16 mouse cellular contexts compared by ENCODE assay signal in genomic region chr13:24825587-24825986, GRCm38 (mm10). TPM values are rescaled to one million over a fixed set of nuclear protein-coding genes. Genes with fewer than 3 reads are reported as not detected.
DNase-seq lines count a peak whose midpoint lies in the region; ATAC-seq and TF ChIP-seq lines count a peak whose summit lies in the region.
"Had no signal": no experiment of that assay in that cellular context is flagged by ENCODE, and none has a peak within 500 bp of the region (broad histone marks: within the 10 kb centered on the region; RNA-seq: fewer than 3 reads in every experiment).

No protein-coding gene starts in this region.

- H3K36me3 ChIP-seq in heart, embryonic 16.5 days (ENCODE audit: control insufficient read depth, insufficient read depth): 0 out of 2 replicates have a peak, but pooled peaks cover 3% of the 10 kb centered on the region
- H3K36me3 ChIP-seq in midbrain, embryonic 13.5 days: no peaks in the 10 kb centered on the region
- H3K36me3 ChIP-seq: limb, embryonic 15.5 days; neural tube, embryonic 15.5 days had no signal

- H3K9me3 ChIP-seq in heart, embryonic 16.5 days (replicated peaks; ENCODE audit: control insufficient read depth, low read length): no peaks in the 10 kb centered on the region
- H3K9me3 ChIP-seq in midbrain, embryonic 13.5 days: no peaks in the 10 kb centered on the region
- H3K9me3 ChIP-seq: limb, embryonic 15.5 days; neural tube, embryonic 15.5 days had no signal

- DNase-seq in gastrocnemius, adult 2 months: no peak
- DNase-seq in gastrocnemius, adult 18-20 months (ENCODE audit: low spot score): no peak
- DNase-seq in kidney, adult 9 months: peak; percentile 65
- no peak for DNase-seq in kidney, postnatal 4 days
- peak; percentile 74 for DNase-seq in adipocyte (ENCODE audit: low spot score)
- no peak for DNase-seq in ovary, postnatal 10 days (ENCODE audit: low spot score)
- DNase-seq: lung, embryonic 14.5 days; right cerebral cortex, adult 18-20 months; thymus, postnatal 4 days had no signal

- WGBS in heart, embryonic 16.5 days: 52% methylated on average over 4 of the region's 4 CpGs
- 89% methylated on average over 4 of the region's 4 CpGs for WGBS in midbrain, embryonic 13.5 days

- H3K9ac ChIP-seq in heart, embryonic 16.5 days (ENCODE audit: low read length): no peak overlapping the region
- no peak overlapping the region for H3K9ac ChIP-seq in midbrain, embryonic 13.5 days (replicated peaks)
- H3K9ac ChIP-seq: limb, embryonic 15.5 days; lung, embryonic 14.5 days; neural tube, embryonic 15.5 days had no signal

- H3K4me1 ChIP-seq in heart, embryonic 16.5 days (ENCODE audit: control insufficient read depth, insufficient read depth, low read length): peaks cover 30% of the 10 kb centered on the region
- H3K4me1 ChIP-seq in midbrain, embryonic 13.5 days (replicated peaks): peaks cover 2% of the 10 kb centered on the region; the same call in 1 of the 2 replicates

- no peak for TF ChIP-seq CTCF in gastrocnemius, adult 2 months (IDR thresholded peaks at IDR 0.05)

- ATAC-seq in heart, embryonic 16.5 days (replicated peaks; ENCODE audit: extremely low read depth, insufficient read depth, low FRiP score): peak; percentile 47; the same call in 1 of the 2 replicates
- no peak for ATAC-seq in midbrain, embryonic 13.5 days
- ATAC-seq: hindbrain, embryonic 16.5 days had no signal

- peak overlapping the region; percentile 65 for H3K27ac ChIP-seq in gastrocnemius, adult 2 months
- H3K27ac ChIP-seq in heart, embryonic 16.5 days (ENCODE audit: low read length): peak overlapping the region; percentile 70
- H3K27ac ChIP-seq in midbrain, embryonic 13.5 days: no peak overlapping the region
- H3K27ac ChIP-seq: limb, embryonic 15.5 days; neural tube, embryonic 15.5 days had no signal

- no peak overlapping the region for H3K4me3 ChIP-seq in gastrocnemius, adult 2 months
- no peak overlapping the region for H3K4me3 ChIP-seq in heart, embryonic 16.5 days (ENCODE audit: low read length)
- no peak overlapping the region for H3K4me3 ChIP-seq in midbrain, embryonic 13.5 days (replicated peaks)
- H3K4me3 ChIP-seq: limb, embryonic 15.5 days; neural tube, embryonic 15.5 days had no signal

- H3K4me2 ChIP-seq in heart, embryonic 16.5 days (ENCODE audit: low read depth, low read length): peak overlapping the region; percentile 35
- H3K4me2 ChIP-seq in midbrain, embryonic 13.5 days (replicated peaks): no peak overlapping the region
- H3K4me2 ChIP-seq: limb, embryonic 15.5 days; lung, embryonic 14.5 days; neural tube, embryonic 15.5 days had no signal

- H3K27me3 ChIP-seq in heart, embryonic 16.5 days (ENCODE audit: control insufficient read depth, insufficient read depth, low read length): no peaks in the 10 kb centered on the region
- no peaks in the 10 kb centered on the region for H3K27me3 ChIP-seq in midbrain, embryonic 13.5 days
- H3K27me3 ChIP-seq: limb, embryonic 15.5 days; neural tube, embryonic 15.5 days had no signal

- intact Hi-C loops in gastrocnemius, adult 2 months (cut with DNase I): no loop called here

RNA-seq across cellular contexts. Expression of gene Acot13, which starts 5.8 kb away (rescaled TPM):
- total RNA-seq in gastrocnemius, adult 2 months (2021): 100 to 1,000 TPM; 123 to 190 TPM
- total RNA-seq in gastrocnemius, adult 18-20 months (2021): 100 to 1,000 TPM; 153 TPM
- polyA plus RNA-seq in heart, embryonic 16.5 days (2015; fragmentation: Nextera tagmentation; extraction: Ambion mirVana): 326 and 343 TPM in 2 replicates
- polyA plus RNA-seq in midbrain, embryonic 13.5 days (2015; fragmentation: Nextera tagmentation; extraction: Ambion mirVana): 45.6 and 46.3 TPM in 2 replicates

RNA-seq across cellular contexts. Expression of gene Tdp2, which starts 5.9 kb away (rescaled TPM):
- 1 to 10 TPM; 8.9 to 9.0 TPM for total RNA-seq in gastrocnemius, adult 2 months (2021)
- 1 to 10 TPM; 7.7 to 8.2 TPM for total RNA-seq in gastrocnemius, adult 18-20 months (2021)
- 31.4 and 33.7 TPM in 2 replicates for polyA plus RNA-seq in heart, embryonic 16.5 days (2015; fragmentation: Nextera tagmentation; extraction: Ambion mirVana)
- polyA plus RNA-seq in midbrain, embryonic 13.5 days (2015; fragmentation: Nextera tagmentation; extraction: Ambion mirVana): 42.7 and 45.7 TPM in 2 replicates

RNA-seq across cellular contexts. Expression of gene D130043K22Rik, which starts 19.3 kb away (rescaled TPM):
- not detected for total RNA-seq in gastrocnemius, adult 2 months (2021)
- total RNA-seq in gastrocnemius, adult 18-20 months (2021): not detected
- 0.10 TPM in 1 of 2 replicates, not detected in the other for polyA plus RNA-seq in heart, embryonic 16.5 days (2015; fragmentation: Nextera tagmentation; extraction: Ambion mirVana)
- polyA plus RNA-seq in midbrain, embryonic 13.5 days (2015; fragmentation: Nextera tagmentation; extraction: Ambion mirVana): 2.6 and 2.7 TPM in 2 replicates
- total RNA-seq: megakaryocyte, adult 5-6 weeks had no signal
- polyA plus RNA-seq: spleen, adult 2 months had no signal

RNA-seq across cellular contexts. Expression of gene BC005537, which starts 24.1 kb away (rescaled TPM):
- 10 to 100 TPM; 47.1 to 52.2 TPM for total RNA-seq in gastrocnemius, adult 2 months (2021)
- 10 to 100 TPM; 46.5 to 55.2 TPM for total RNA-seq in gastrocnemius, adult 18-20 months (2021)
- 12.6 and 13.5 TPM in 2 replicates for polyA plus RNA-seq in heart, embryonic 16.5 days (2015; fragmentation: Nextera tagmentation; extraction: Ambion mirVana)
- polyA plus RNA-seq in midbrain, embryonic 13.5 days (2015; fragmentation: Nextera tagmentation; extraction: Ambion mirVana): 24.0 and 27.3 TPM in 2 replicates

Comparison
In these comparisons a context has a peak if more than half of its experiments do, and no peak if none do; other contexts are left out.
1. DNase-seq: peak in kidney, adult 9 months (single experiment) and adipocyte (single experiment); none in gastrocnemius, adult 2 months (single experiment), gastrocnemius, adult 18-20 months (single experiment), kidney, postnatal 4 days (0 of 2) and ovary, postnatal 10 days (single experiment).